Mouse (Mus musculus) heart, adult 2 months (tissue): ENCODE measurements around the gene Gm6685.

Experiments
- CTCF ChIP-seq: fragments of 200-600 bp; IDR thresholded peaks from 2 replicates; pipeline ENCODE4 v1.8.1; 2022; ENCODE audit warnings: antibody characterized with exemption, mild to moderate bottlenecking, moderate library complexity
- EP300 ChIP-seq: fragments of 200-500 bp; IDR thresholded peaks from 2 replicates; pipeline ENCODE4 v1.6.1; 2011; ENCODE audit warnings: low read depth, low read length, control low read depth; ENCODE audit not compliant: insufficient read depth
- POLR2A ChIP-seq: fragments of 200-500 bp; IDR thresholded peaks from 2 replicates; pipeline ENCODE4 v1.6.1; 2011; ENCODE audit warnings: mild to moderate bottlenecking, low read depth, low read length, control low read depth; ENCODE audit not compliant: insufficient read depth

- TF ChIP-seq CTCF (no peak), EP300 (no peak), POLR2A (no peak)
These were observed 26.3 kb downstream of the Gm6685 start for GRCm38 (mm10) chr11:28313396-28313795.
